Mouse (Mus musculus): ENCODE data around the gene Slc25a3.

- TF ChIP-seq CTCF (IDR thresholded peaks at IDR 0.05; ENCODE audit: borderline replicate concordance, control insufficient read depth, extremely low read depth, insufficient read depth, low read length, poor library complexity) (no peak), POLR2A (IDR thresholded peaks at IDR 0.05; ENCODE audit: control insufficient read depth, extremely low read depth, insufficient read depth, low read length, poor library complexity) (no peak)
These were observed 52.1 kb downstream of the Slc25a3 start for GRCm38 (mm10) chr10:91071768-91072167.

All from thymus, adult 2 months (tissue).